Mouse (Mus musculus) limb, embryonic 11.5 days (tissue): ENCODE measurements around the gene Cnih3. TPM values are rescaled to one million over a fixed set of nuclear protein-coding genes. Genes with fewer than 3 reads are reported as not detected.
A peak's percentile ranks its signal among the peaks of the same experiment; 100 is the strongest.

Experiments
- ATAC-seq: fragments of 200-750 bp; cut with Nextera tagmentation; 2 replicates; pipeline ENCODE4 v1.8.0; 2017; ENCODE audit warnings: low read depth; ENCODE audit not compliant: insufficient number of reproducible peaks, low FRiP score, low TSS enrichment
- DNase-seq: peaks from one replicate; pipeline ENCODE4 v3.0.0-alpha.2; 2015; ENCODE audit warnings: low spot score
- H3K27ac ChIP-seq: fragments of 300-500 bp; sonication (generic); replicated peaks from 2 replicates; pipeline ENCODE4 v1.5.1; 2014; ENCODE audit warnings: low read depth, mild to moderate bottlenecking, low read length
- H3K27me3 ChIP-seq: fragments of 300-500 bp; sonication (generic); 2 replicates; pipeline ENCODE4 v1.6.1; 2014; ENCODE audit warnings: mild to moderate bottlenecking, low read length, mixed read lengths; ENCODE audit not compliant: control insufficient read depth, insufficient read depth
- H3K36me3 ChIP-seq: fragments of 300-500 bp; sonication (generic); 2 replicates; pipeline ENCODE4 v1.6.1; 2014; ENCODE audit warnings: mild to moderate bottlenecking, low read length, moderate library complexity, mixed read lengths; ENCODE audit not compliant: control insufficient read depth, insufficient read depth
- H3K4me1 ChIP-seq: fragments of 300-500 bp; sonication (generic); 2 replicates; pipeline ENCODE4 v1.6.1; 2014; ENCODE audit warnings: low read length, mixed read lengths; ENCODE audit not compliant: control insufficient read depth, insufficient read depth
- H3K4me2 ChIP-seq: fragments of 300-500 bp; sonication (generic); 2 replicates; pipeline ENCODE4 v1.6.1; 2014; ENCODE audit warnings: low read depth, mild to moderate bottlenecking, moderate library complexity; ENCODE audit not compliant: severe bottlenecking
- H3K4me3 ChIP-seq: fragments of 300-500 bp; sonication (generic); 2 replicates; pipeline ENCODE4 v1.5.1; 2014; ENCODE audit warnings: low read depth, low read length
- H3K9ac ChIP-seq: fragments of 300-500 bp; sonication (generic); 2 replicates; pipeline ENCODE4 v1.6.1; 2014; ENCODE audit warnings: mild to moderate bottlenecking, low read length
- H3K9me3 ChIP-seq: fragments of 300-500 bp; sonication (generic); 2 replicates; pipeline ENCODE4 v1.6.1; 2016; ENCODE audit warnings: low read length; ENCODE audit not compliant: control insufficient read depth
- WGBS: fragments of 180-500 bp; shearing (Covaris S2); extraction: QIAGEN DNeasy Blood & Tissue Kit; methylation state at CpG from one replicate; pipeline ENCODE4 v1.1.7; 2014; 5-methylcytosine and 5-hydroxymethylcytosine counted together
- polyA plus RNA-seq: library from polyadenylated mRNA; unstranded; fragments of >200 nt; fragmentation: Nextera tagmentation; extraction: Ambion mirVana; gene quantifications from 2 replicates; pipeline ENCODE4 v1.2.1, GENCODE M21; 2014

Gene Cnih3
- polyA plus RNA-seq, result 0.50 TPM in 1 of 2 replicates, not detected in the other

- WGBS, result under 1% methylated on average over 67 of the region's 78 CpGs
- Histone ChIP-seq H3K4me2 (peak within 1 kb of the TSS; percentile 97), H3K27me3 (peaks cover 39% of the 10 kb centered on the region), H3K9me3 (no peaks in the 10 kb centered on the region), H3K4me3 (peak within 1 kb of the TSS; percentile 35), H3K4me1 (peaks cover 7% of the 10 kb centered on the region), H3K36me3 (no peaks in the 10 kb centered on the region), H3K9ac (peak within 1 kb of the TSS; percentile 52), H3K27ac (no peak within 1 kb of the TSS)
- ATAC-seq (no peak; the same call in 1 of the 2 replicates), DNase-seq (peak; percentile 75)
These were observed at the start of gene Cnih3 for GRCm38 (mm10) chr1:181352367-181353199. Cnih3 (plus strand) TSS chr1:181352628.

DNA sequence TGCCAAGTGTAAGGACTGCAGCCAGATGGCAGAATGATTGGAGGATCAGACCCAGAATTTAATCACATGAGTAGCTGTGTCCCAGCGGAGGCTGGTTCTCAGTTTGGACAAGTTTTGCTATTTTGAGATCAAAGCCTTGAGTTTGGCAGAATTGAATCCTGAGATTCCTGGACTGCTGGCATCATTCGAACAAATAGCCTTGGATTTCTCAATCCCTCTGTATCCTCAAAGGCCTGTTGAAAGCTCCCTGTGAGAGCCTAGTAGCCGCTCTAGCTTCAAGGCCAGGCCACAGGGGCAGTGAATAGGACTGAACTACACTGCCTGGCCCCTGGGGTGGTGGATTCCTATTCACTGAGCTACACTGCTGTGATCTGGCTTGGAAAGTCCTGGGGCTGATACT, 44.4 kb upstream of the Cnih3 start:
- no peaks in the 10 kb centered on the region for H3K36me3 ChIP-seq

GRCm38 (mm10) chr1:181310712-181311111, 41.7 kb upstream of the Cnih3 start:
- 90% methylated on average over 5 of the region's 5 CpGs for WGBS
- H3K27me3 ChIP-seq, result no peaks in the 10 kb centered on the region
- no peak for DNase-seq
- H3K9ac ChIP-seq, result no peak overlapping the region
- H3K36me3 ChIP-seq, result no peaks in the 10 kb centered on the region
- no peaks in the 10 kb centered on the region for H3K4me1 ChIP-seq
- no peak overlapping the region for H3K4me2 ChIP-seq
- H3K9me3 ChIP-seq, result no peaks in the 10 kb centered on the region
- H3K4me3 ChIP-seq, result no peak overlapping the region
- H3K27ac ChIP-seq, result no peak overlapping the region
- ATAC-seq, result no peak

More for the DNA sequence above, 44.4 kb upstream of the Cnih3 start:
- Histone ChIP-seq H3K9me3 (no peaks in the 10 kb centered on the region), H3K4me2 (no peak overlapping the region), H3K4me3 (no peak overlapping the region), H3K27me3 (no peaks in the 10 kb centered on the region), H3K4me1 (no peaks in the 10 kb centered on the region), H3K27ac (no peak overlapping the region), H3K9ac (no peak overlapping the region)
- ATAC-seq (no peak), DNase-seq (no peak)
- 83% methylated on average over 3 of the region's 3 CpGs for WGBS

DNA sequence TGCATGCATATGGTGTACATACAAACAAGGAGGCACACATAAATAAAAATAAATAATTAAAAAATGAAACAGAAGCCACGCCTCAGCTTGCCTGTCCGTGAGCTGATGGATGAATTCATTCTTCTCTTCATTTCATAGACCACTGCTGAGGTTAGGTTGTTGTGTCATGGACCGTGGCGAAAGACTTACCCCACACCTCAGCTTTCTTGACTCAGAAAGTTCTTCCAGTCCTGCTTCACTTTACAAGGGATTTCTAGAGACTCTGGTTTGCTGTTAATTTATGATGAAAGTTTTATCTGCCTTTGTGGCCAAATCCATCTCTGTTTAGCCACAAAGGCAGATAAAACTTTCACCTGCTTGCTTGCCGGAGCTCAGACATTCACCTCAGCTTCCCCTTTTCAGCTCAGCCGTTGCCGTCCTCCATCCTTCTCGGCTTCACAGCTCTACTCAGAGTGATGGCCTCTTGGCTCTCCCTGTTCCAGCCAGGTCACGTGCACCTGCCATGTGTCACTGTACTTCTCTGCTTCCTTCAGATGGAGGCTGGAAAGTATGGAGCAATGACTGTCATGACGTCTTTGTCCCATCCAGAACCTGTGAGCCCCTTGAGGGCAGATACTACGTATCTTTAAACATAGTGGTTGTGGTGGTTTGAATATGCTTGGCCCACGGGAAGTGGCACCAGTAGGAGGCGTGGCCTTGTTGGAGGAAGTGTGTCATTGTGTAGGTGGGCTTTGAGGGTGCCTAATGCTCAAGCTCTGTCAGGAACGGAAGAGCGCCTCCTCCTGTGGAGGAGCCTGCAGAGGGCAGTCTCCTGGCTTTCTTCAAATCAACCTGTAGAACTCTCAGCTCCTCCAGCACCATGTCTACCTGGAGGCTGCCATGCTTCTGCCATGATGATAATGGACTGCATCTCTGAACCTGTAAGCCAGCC, 40.0 kb upstream of the Cnih3 start:
- DNase-seq (no peak), ATAC-seq (no peak)
- Histone ChIP-seq H3K27me3 (no peaks in the 10 kb centered on the region), H3K4me3 (no peak overlapping the region), H3K4me1 (no peaks in the 10 kb centered on the region), H3K9ac (no peak overlapping the region), H3K36me3 (no peaks in the 10 kb centered on the region), H3K27ac (no peak overlapping the region), H3K4me2 (no peak overlapping the region), H3K9me3 (no peaks in the 10 kb centered on the region)
- 93% methylated on average over 15 of the region's 15 CpGs for WGBS

- Histone ChIP-seq H3K27me3 (no peaks in the 10 kb centered on the region), H3K4me2 (no peak overlapping the region), H3K27ac (no peak overlapping the region), H3K36me3 (no peaks in the 10 kb centered on the region), H3K4me3 (no peak overlapping the region), H3K9me3 (no peaks in the 10 kb centered on the region), H3K9ac (no peak overlapping the region), H3K4me1 (no peaks in the 10 kb centered on the region)
- WGBS, result 86% methylated on average over 8 of the region's 8 CpGs
- DNase-seq (no peak), ATAC-seq (no peak)
These were observed 39.4 kb upstream of the Cnih3 start for GRCm38 (mm10) chr1:181313046-181313415.

- no peak overlapping the region for H3K4me3 ChIP-seq
- no peak for DNase-seq
- H3K9ac ChIP-seq, result no peak overlapping the region
- H3K9me3 ChIP-seq, result no peaks in the 10 kb centered on the region
- H3K4me2 ChIP-seq, result no peak overlapping the region
- WGBS, result 84% methylated on average over 10 of the region's 10 CpGs
- no peaks in the 10 kb centered on the region for H3K27me3 ChIP-seq
- no peaks in the 10 kb centered on the region for H3K36me3 ChIP-seq
- no peak for ATAC-seq
- H3K27ac ChIP-seq, result no peak overlapping the region
- H3K4me1 ChIP-seq, result no peaks in the 10 kb centered on the region
These were observed 38.1 kb upstream of the Cnih3 start for GRCm38 (mm10) chr1:181314301-181314700.

DNA sequence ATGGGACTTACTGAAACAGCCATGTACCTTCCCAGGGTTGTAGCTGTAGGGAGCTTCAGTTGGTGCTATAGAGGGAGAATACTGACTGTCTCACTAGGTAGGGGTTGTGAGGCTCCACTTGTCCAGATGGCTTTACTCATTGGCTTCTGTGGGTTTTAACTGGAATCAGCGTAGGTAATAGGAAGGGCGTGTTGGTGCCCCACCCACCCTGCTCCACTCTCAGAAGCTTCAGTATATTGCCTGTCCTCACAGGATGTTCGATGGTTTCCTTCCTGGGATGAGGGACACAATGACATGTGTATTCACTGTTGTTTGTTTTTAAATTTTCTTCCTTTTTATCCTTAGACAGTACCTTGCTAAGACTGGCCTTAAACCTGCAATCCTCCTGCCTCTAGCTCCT, 37.1 kb upstream of the Cnih3 start:
- no peak overlapping the region for H3K4me2 ChIP-seq
- no peaks in the 10 kb centered on the region for H3K36me3 ChIP-seq
- H3K4me3 ChIP-seq, result no peak overlapping the region
- DNase-seq (no peak), ATAC-seq (no peak)
- H3K27ac ChIP-seq, result no peak overlapping the region
- H3K4me1 ChIP-seq, result no peaks in the 10 kb centered on the region
- H3K27me3 ChIP-seq, result no peaks in the 10 kb centered on the region
- H3K9me3 ChIP-seq, result no peaks in the 10 kb centered on the region
- no peak overlapping the region for H3K9ac ChIP-seq
- WGBS, result 91% methylated on average over 3 of the region's 3 CpGs

- 79% methylated on average over 5 of the region's 5 CpGs for WGBS
- Histone ChIP-seq H3K4me2 (no peak overlapping the region), H3K9me3 (0 out of 2 replicates have a peak, but pooled peaks cover 1% of the 10 kb centered on the region), H3K9ac (no peak overlapping the region), H3K4me1 (no peaks in the 10 kb centered on the region), H3K36me3 (no peaks in the 10 kb centered on the region), H3K4me3 (no peak overlapping the region), H3K27me3 (no peaks in the 10 kb centered on the region), H3K27ac (no peak overlapping the region)
- ATAC-seq, result no peak
- DNase-seq, result no peak
These were observed 35.9 kb upstream of the Cnih3 start for GRCm38 (mm10) chr1:181316571-181316970.
